Mouse (Mus musculus): ENCODE data around the gene Etl4. TPM values are rescaled to one million over a fixed set of nuclear protein-coding genes. Genes with fewer than 3 reads are reported as not detected.

Etl4 gene
- polyA plus RNA-seq, 1 experiment from 2014 or later: 33.4 TPM

GRCm38 (mm10) chr2:20749687-20750086, 840.1 kb downstream of the Etl4 start:
- Histone ChIP-seq H3K27me3 (ENCODE audit: insufficient read depth, low read length) (no peaks in the 10 kb centered on the region), H3K9ac (no peak overlapping the region), H3K4me2 (no peak overlapping the region), H3K4me3 (ENCODE audit: low read depth, low read length) (no peak overlapping the region), H3K4me1 (ENCODE audit: insufficient read depth) (no peaks in the 10 kb centered on the region), H3K9me3 (ENCODE audit: low read depth, low read length) (no peaks in the 10 kb centered on the region), H3K36me3 (ENCODE audit: insufficient read depth) (no peaks in the 10 kb centered on the region), H3K27ac (ENCODE audit: low read depth) (no peak overlapping the region)
- DNase-seq (no peak), ATAC-seq (ENCODE audit: insufficient read depth) (no peak)
- 87% methylated on average over 3 of the region's 3 CpGs for WGBS
- TF ChIP-seq CTCF (IDR thresholded peaks at IDR 0.05; ENCODE audit: low read depth): no peak

- Histone ChIP-seq H3K27me3 (ENCODE audit: insufficient read depth, low read length) (no peaks in the 10 kb centered on the region), H3K4me3 (ENCODE audit: low read depth, low read length) (no peak overlapping the region), H3K4me2 (no peak overlapping the region), H3K27ac (ENCODE audit: low read depth) (no peak overlapping the region), H3K9me3 (ENCODE audit: low read depth, low read length) (no peaks in the 10 kb centered on the region), H3K36me3 (ENCODE audit: insufficient read depth) (no peaks in the 10 kb centered on the region), H3K9ac (no peak overlapping the region), H3K4me1 (ENCODE audit: insufficient read depth) (no peaks in the 10 kb centered on the region)
- ATAC-seq (ENCODE audit: insufficient read depth) (no peak), DNase-seq (no peak)
- 73% methylated on average over 8 of the region's 8 CpGs for WGBS
- TF ChIP-seq CTCF (IDR thresholded peaks at IDR 0.05; ENCODE audit: low read depth): no peak
Observed at GRCm38 (mm10) chr2:20753282-20754110, 843.9 kb downstream of the Etl4 start.

- Histone ChIP-seq H3K36me3 (ENCODE audit: insufficient read depth) (no peaks in the 10 kb centered on the region), H3K27me3 (ENCODE audit: insufficient read depth, low read length) (no peaks in the 10 kb centered on the region), H3K4me1 (ENCODE audit: insufficient read depth) (no peaks in the 10 kb centered on the region), H3K4me3 (ENCODE audit: low read depth, low read length) (no peak overlapping the region), H3K9ac (no peak overlapping the region), H3K27ac (ENCODE audit: low read depth) (no peak overlapping the region), H3K4me2 (no peak overlapping the region), H3K9me3 (ENCODE audit: low read depth, low read length) (no peaks in the 10 kb centered on the region)
- TF ChIP-seq CTCF (IDR thresholded peaks at IDR 0.05; ENCODE audit: low read depth): no peak
- DNase-seq (no peak), ATAC-seq (ENCODE audit: insufficient read depth) (no peak)
- 78% methylated on average over 3 of the region's 3 CpGs for WGBS
Observed at GRCm38 (mm10) chr2:20756964-20757363, 847.4 kb downstream of the Etl4 start.

GRCm38 (mm10) chr2:20759045-20759662, 849.6 kb downstream of the Etl4 start:
- Histone ChIP-seq H3K27ac (ENCODE audit: low read depth) (no peak overlapping the region), H3K4me3 (ENCODE audit: low read depth, low read length) (no peak overlapping the region), H3K4me1 (ENCODE audit: insufficient read depth) (no peaks in the 10 kb centered on the region), H3K36me3 (ENCODE audit: insufficient read depth) (no peaks in the 10 kb centered on the region), H3K27me3 (ENCODE audit: insufficient read depth, low read length) (no peaks in the 10 kb centered on the region), H3K4me2 (no peak overlapping the region), H3K9ac (no peak overlapping the region), H3K9me3 (ENCODE audit: low read depth, low read length) (no peaks in the 10 kb centered on the region)
- TF ChIP-seq CTCF (IDR thresholded peaks at IDR 0.05; ENCODE audit: low read depth): no peak
- ATAC-seq (ENCODE audit: insufficient read depth) (no peak), DNase-seq (no peak)
- WGBS: 66% methylated on average over 7 of the region's 7 CpGs

- 87% methylated on average over 5 of the region's 5 CpGs for WGBS
- ATAC-seq (ENCODE audit: insufficient read depth) (no peak), DNase-seq (no peak)
- no peak overlapping the region for H3K9ac ChIP-seq
- H3K4me3 ChIP-seq (ENCODE audit: low read depth, low read length): no peak overlapping the region
- no peaks in the 10 kb centered on the region for H3K36me3 ChIP-seq (ENCODE audit: insufficient read depth)
- no peak overlapping the region for H3K4me2 ChIP-seq
- no peaks in the 10 kb centered on the region for H3K9me3 ChIP-seq (ENCODE audit: low read depth, low read length)
- TF ChIP-seq CTCF (IDR thresholded peaks at IDR 0.05; ENCODE audit: low read depth): no peak
- no peaks in the 10 kb centered on the region for H3K27me3 ChIP-seq (ENCODE audit: insufficient read depth, low read length)
- H3K4me1 ChIP-seq (ENCODE audit: insufficient read depth): no peaks in the 10 kb centered on the region
- no peak overlapping the region for H3K27ac ChIP-seq (ENCODE audit: low read depth)
Observed at GRCm38 (mm10) chr2:20761320-20761719, 851.7 kb downstream of the Etl4 start.

- Histone ChIP-seq H3K9me3 (ENCODE audit: low read depth, low read length) (no peaks in the 10 kb centered on the region), H3K27me3 (ENCODE audit: insufficient read depth, low read length) (no peaks in the 10 kb centered on the region), H3K4me3 (ENCODE audit: low read depth, low read length) (no peak overlapping the region), H3K4me1 (ENCODE audit: insufficient read depth) (no peaks in the 10 kb centered on the region), H3K27ac (ENCODE audit: low read depth) (no peak overlapping the region), H3K9ac (no peak overlapping the region), H3K36me3 (ENCODE audit: insufficient read depth) (peaks cover 2% of the 10 kb centered on the region; the same call in 1 of the 2 replicates), H3K4me2 (no peak overlapping the region)
- no peak for TF ChIP-seq CTCF (IDR thresholded peaks at IDR 0.05; ENCODE audit: low read depth)
- WGBS: 93% methylated on average over 3 of the region's 3 CpGs
- no peak for ATAC-seq (ENCODE audit: insufficient read depth)
- DNase-seq: no peak
Observed at GRCm38 (mm10) chr2:20761751-20762150, 852.2 kb downstream of the Etl4 start.

GRCm38 (mm10) chr2:20763511-20764212, 854.1 kb downstream of the Etl4 start:
- no peak for DNase-seq
- Histone ChIP-seq H3K4me1 (ENCODE audit: insufficient read depth) (no peaks in the 10 kb centered on the region), H3K9me3 (ENCODE audit: low read depth, low read length) (no peaks in the 10 kb centered on the region), H3K27ac (ENCODE audit: low read depth) (no peak overlapping the region), H3K4me3 (ENCODE audit: low read depth, low read length) (no peak overlapping the region), H3K36me3 (ENCODE audit: insufficient read depth) (peaks cover 5% of the 10 kb centered on the region; the same call in 1 of the 2 replicates), H3K4me2 (no peak overlapping the region), H3K27me3 (ENCODE audit: insufficient read depth, low read length) (no peaks in the 10 kb centered on the region), H3K9ac (no peak overlapping the region)
- ATAC-seq (ENCODE audit: insufficient read depth): no peak
- 80% methylated on average over 4 of the region's 4 CpGs for WGBS
- no peak for TF ChIP-seq CTCF (IDR thresholded peaks at IDR 0.05; ENCODE audit: low read depth)

Measured in lung, embryonic 14.5 days (tissue).